Mouse (Mus musculus) testis, adult 2 months (tissue): ENCODE results near the gene Eps8.

Experiments used
- CTCF ChIP-seq: fragments of 200-500 bp; IDR thresholded peaks from 2 replicates; pipeline ENCODE4 v1.5.1; 2012; ENCODE audit warnings: low read depth, mild to moderate bottlenecking, inconsistent platforms, low read length, moderate library complexity; ENCODE audit not compliant: control insufficient read depth, insufficient read depth, insufficient replicate concordance
- POLR2A ChIP-seq: fragments of 200-500 bp; IDR thresholded peaks from 2 replicates; pipeline ENCODE4 v1.6.1; 2012; ENCODE audit warnings: low read depth, mild to moderate bottlenecking, inconsistent platforms, low read length, moderate library complexity; ENCODE audit not compliant: control insufficient read depth

- TF ChIP-seq POLR2A (no peak), CTCF (no peak)
Observed at GRCm38 (mm10) chr6:137646726-137647125, 8.0 kb downstream of the Eps8 start.
